Mouse (Mus musculus) forebrain, embryonic 11.5 days (tissue): Measurements from ENCODE around the gene Kcnk10. TPM values are rescaled to one million over a fixed set of nuclear protein-coding genes. Genes with fewer than 3 reads are reported as not detected.

Experiments used
- ATAC-seq: fragments of 200-750 bp; cut with Nextera tagmentation; replicated peaks from 2 replicates; pipeline ENCODE4 v1.8.0; 2017; ENCODE audit warnings: moderate TSS enrichment; ENCODE audit not compliant: low FRiP score
- DNase-seq: peaks from one replicate; pipeline ENCODE4 v3.0.0-alpha.2; 2017; ENCODE audit warnings: low spot score
- H3K27ac ChIP-seq: fragments of 300-500 bp; sonication (generic); 2 replicates; pipeline ENCODE4 v1.5.1; 2014; ENCODE audit warnings: low read depth, low read length
- H3K27me3 ChIP-seq: fragments of 300-500 bp; sonication (generic); 2 replicates; pipeline ENCODE4 v1.6.1; 2014; ENCODE audit warnings: mild to moderate bottlenecking, low read length, mixed read lengths; ENCODE audit not compliant: control insufficient read depth, insufficient read depth
- H3K36me3 ChIP-seq: fragments of 300-500 bp; sonication (generic); 2 replicates; pipeline ENCODE4 v1.6.1; 2014; ENCODE audit warnings: mild to moderate bottlenecking, low read length, moderate library complexity, mixed read lengths; ENCODE audit not compliant: control insufficient read depth, insufficient read depth
- H3K4me1 ChIP-seq: fragments of 300-500 bp; sonication (generic); replicated peaks from 2 replicates; pipeline ENCODE4 v1.6.1; 2014; ENCODE audit warnings: low read length, mixed read lengths; ENCODE audit not compliant: control insufficient read depth, insufficient read depth
- H3K4me2 ChIP-seq: fragments of 300-500 bp; sonication (generic); 2 replicates; pipeline ENCODE4 v1.6.1; 2014; ENCODE audit warnings: low read depth, mild to moderate bottlenecking, low read length, moderate library complexity, mixed read lengths; ENCODE audit not compliant: severe bottlenecking
- H3K4me3 ChIP-seq: fragments of 300-500 bp; sonication (generic); 2 replicates; pipeline ENCODE4 v1.5.1; 2014; ENCODE audit warnings: low read depth, low read length
- H3K9ac ChIP-seq: fragments of 300-500 bp; sonication (generic); 2 replicates; pipeline ENCODE4 v1.6.1; 2014; ENCODE audit warnings: low read length
- H3K9me3 ChIP-seq: fragments of 300-500 bp; sonication (generic); 2 replicates; pipeline ENCODE4 v1.6.1; 2016; ENCODE audit warnings: low read length, mixed read lengths; ENCODE audit not compliant: control insufficient read depth
- WGBS: fragments of 180-500 bp; shearing (Covaris S2); extraction: QIAGEN DNeasy Blood & Tissue Kit; methylation state at CpG from one replicate; pipeline ENCODE4 v1.1.7; 2014; 5-methylcytosine and 5-hydroxymethylcytosine counted together
- polyA plus RNA-seq: library from polyadenylated mRNA; unstranded; fragments of >200 nt; fragmentation: Nextera tagmentation; extraction: Ambion mirVana; gene quantifications from 2 replicates; pipeline ENCODE4 v1.2.1, GENCODE M21; 2014

Gene Kcnk10
- polyA plus RNA-seq, 1 experiment from 2014 or later: 39.2 TPM

DNA sequence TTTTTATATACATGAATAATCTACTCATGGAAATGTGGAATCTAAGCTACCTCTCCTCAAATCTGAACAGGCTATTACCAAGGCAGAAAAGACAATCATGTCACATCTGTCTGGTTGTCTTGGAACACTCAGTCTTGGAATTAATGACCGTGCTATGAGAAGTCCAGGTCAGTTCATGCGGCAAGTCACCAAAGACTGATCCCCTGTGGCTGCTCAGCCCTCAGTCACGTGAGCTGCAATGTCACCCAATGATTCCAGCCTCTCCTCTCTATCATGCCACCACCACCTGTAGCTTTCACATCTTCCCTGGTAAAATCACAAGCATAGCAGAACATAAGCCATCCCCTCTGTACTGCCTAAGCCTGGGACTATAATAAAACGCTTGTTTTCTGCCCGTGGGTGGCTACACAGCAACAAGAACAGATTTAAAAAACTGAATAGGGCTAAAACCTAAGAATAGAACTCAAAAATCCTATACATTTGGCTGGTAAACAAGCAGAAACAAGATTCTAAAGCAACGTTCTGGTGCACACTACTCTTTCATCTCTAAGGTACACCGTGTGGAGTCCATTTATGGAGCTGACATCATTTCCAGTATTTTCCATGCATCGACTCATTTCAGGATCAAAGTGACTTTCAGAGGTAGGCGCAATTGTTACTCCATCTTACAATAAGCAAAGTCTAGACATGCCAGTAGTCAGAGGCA, 33.4 kb downstream of the Kcnk10 start:
- Histone ChIP-seq H3K36me3 (no peaks in the 10 kb centered on the region), H3K9ac (no peak overlapping the region), H3K27ac (no peak overlapping the region), H3K9me3 (no peaks in the 10 kb centered on the region), H3K4me3 (no peak overlapping the region), H3K27me3 (no peaks in the 10 kb centered on the region), H3K4me1 (no peaks in the 10 kb centered on the region), H3K4me2 (no peak overlapping the region)
- no peak for DNase-seq
- ATAC-seq: no peak
- 94% methylated on average over 9 of the region's 9 CpGs for WGBS

DNA sequence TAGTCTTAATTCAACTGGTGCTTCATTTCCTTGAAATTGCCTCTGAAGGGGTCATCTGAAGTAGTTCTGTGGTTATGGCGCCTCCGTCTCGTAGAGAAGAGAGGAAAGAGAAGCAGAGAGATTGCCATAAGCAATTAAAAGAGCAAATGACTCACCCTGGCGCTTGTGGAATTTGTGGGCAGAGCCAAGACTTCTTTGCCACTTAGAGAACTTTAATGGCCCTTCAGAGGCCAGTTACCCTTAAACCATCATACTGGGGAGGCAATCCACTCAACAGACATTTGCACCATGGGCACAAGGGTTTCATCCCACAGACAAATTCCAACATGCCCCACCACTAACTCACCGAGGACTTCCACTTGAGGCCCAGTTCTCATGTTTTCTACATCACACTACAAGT, 41.4 kb downstream of the Kcnk10 start:
- H3K27ac ChIP-seq: no peak overlapping the region
- DNase-seq (no peak), ATAC-seq (no peak)
- H3K4me1 ChIP-seq: no peaks in the 10 kb centered on the region
- H3K9me3 ChIP-seq: no peaks in the 10 kb centered on the region
- WGBS: 90% methylated on average over 5 of the region's 5 CpGs
- no peaks in the 10 kb centered on the region for H3K27me3 ChIP-seq
- no peak overlapping the region for H3K4me3 ChIP-seq
- H3K4me2 ChIP-seq: no peak overlapping the region
- no peaks in the 10 kb centered on the region; the same call in 1 of the 2 replicates for H3K36me3 ChIP-seq
- H3K9ac ChIP-seq: no peak overlapping the region

DNA sequence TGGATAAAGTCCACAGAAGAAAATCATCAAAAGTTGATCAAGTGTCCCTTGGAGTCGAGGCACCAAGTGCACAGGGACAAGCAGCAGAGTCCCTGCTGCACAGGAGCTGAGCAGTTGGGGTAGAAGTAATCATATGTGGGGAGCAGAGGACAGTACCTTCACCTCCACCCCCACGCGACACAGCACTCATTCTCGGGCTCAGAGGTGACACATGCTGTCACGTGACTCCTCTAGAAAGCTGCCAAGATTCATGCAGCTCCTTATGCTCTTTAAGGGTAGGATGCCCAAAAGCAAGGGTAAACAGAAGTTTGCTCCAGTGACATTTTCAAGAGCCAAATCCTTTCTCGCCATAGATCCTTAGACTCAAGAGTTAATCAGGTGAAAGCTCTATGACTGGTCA, 42.1 kb downstream of the Kcnk10 start:
- Histone ChIP-seq H3K27me3 (no peaks in the 10 kb centered on the region), H3K9ac (no peak overlapping the region), H3K9me3 (no peaks in the 10 kb centered on the region), H3K4me3 (no peak overlapping the region), H3K27ac (no peak overlapping the region), H3K4me1 (no peaks in the 10 kb centered on the region), H3K4me2 (no peak overlapping the region), H3K36me3 (no peaks in the 10 kb centered on the region; the same call in 1 of the 2 replicates)
- DNase-seq: no peak
- no peak for ATAC-seq
- WGBS: 87% methylated on average over 6 of the region's 6 CpGs

DNA sequence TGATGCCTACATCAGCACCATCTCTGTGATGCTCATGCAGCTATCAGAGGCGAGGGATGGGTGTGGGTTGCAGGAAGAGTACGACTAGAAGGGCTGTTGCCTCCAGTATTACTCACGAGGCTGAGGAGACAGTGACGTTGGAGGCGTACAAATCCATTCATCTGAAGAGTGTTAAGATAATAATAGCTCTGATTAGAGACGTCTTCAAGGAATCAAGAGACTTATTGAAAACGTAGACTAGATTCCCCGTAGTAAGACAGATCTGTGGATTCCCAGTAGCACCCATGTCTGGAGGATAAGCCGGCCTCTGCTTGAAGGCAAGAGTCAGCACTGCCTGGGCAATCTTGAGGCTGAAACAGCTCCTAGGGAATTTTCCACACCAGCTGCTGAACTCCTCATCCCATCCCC, 42.6 kb downstream of the Kcnk10 start:
- H3K4me1 ChIP-seq: no peaks in the 10 kb centered on the region
- H3K4me2 ChIP-seq: no peak overlapping the region
- no peaks in the 10 kb centered on the region; the same call in 1 of the 2 replicates for H3K36me3 ChIP-seq
- no peak overlapping the region for H3K4me3 ChIP-seq
- H3K27me3 ChIP-seq: no peaks in the 10 kb centered on the region
- DNase-seq (no peak), ATAC-seq (no peak)
- H3K9me3 ChIP-seq: no peaks in the 10 kb centered on the region
- WGBS: 90% methylated on average over 9 of the region's 9 CpGs
- no peak overlapping the region for H3K9ac ChIP-seq
- H3K27ac ChIP-seq: no peak overlapping the region

DNA sequence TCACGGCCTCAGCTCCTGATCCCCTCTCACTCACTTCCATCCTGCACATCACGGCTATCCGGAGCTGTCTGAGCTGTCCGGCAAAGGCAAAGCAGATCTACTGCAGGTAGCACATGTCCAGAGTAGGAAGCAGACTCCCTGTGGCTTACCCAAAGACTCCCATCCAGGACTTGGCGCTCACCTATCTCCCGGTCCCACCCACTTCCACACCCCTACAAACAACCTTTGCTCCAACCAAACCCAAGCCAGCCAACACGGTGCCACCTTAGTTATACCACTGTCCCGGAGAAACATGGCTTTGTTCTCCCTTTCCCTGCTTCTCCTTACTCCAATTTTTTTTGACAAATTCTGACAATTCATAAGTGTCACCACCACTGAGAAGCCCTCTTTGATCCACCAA, 49.5 kb downstream of the Kcnk10 start:
- DNase-seq: no peak
- Histone ChIP-seq H3K4me3 (no peak overlapping the region), H3K4me2 (no peak overlapping the region), H3K27ac (no peak overlapping the region), H3K27me3 (no peaks in the 10 kb centered on the region), H3K9me3 (no peaks in the 10 kb centered on the region), H3K4me1 (no peaks in the 10 kb centered on the region; the same call in 1 of the 2 replicates), H3K36me3 (peaks cover 13% of the 10 kb centered on the region; the same call in 1 of the 2 replicates), H3K9ac (no peak overlapping the region)
- 90% methylated on average over 8 of the region's 8 CpGs for WGBS
- no peak for ATAC-seq

DNA sequence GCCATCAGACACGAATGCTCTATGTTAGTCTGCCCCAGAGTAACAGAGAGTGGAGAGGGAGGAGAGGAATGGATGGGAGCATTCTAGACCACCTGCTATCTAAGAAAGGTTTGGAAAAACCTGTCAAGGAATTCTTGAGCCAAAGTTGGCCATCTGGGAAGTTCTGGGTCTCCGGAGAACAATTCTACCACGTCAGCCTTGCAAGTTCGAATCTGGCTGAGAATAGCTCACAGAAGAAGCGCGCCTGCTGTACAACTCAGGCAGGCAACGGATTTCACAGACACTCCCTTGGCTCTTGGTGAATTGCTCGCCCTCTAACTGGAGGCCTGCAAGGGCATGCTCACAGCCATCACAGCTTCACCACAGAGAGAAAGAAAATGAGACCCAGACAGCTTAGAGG, 52.7 kb downstream of the Kcnk10 start:
- no peak overlapping the region for H3K9ac ChIP-seq
- WGBS: 91% methylated on average over 8 of the region's 8 CpGs
- H3K4me3 ChIP-seq: no peak overlapping the region
- no peak overlapping the region for H3K4me2 ChIP-seq
- H3K9me3 ChIP-seq: no peaks in the 10 kb centered on the region
- H3K4me1 ChIP-seq: no peaks in the 10 kb centered on the region; the same call in 1 of the 2 replicates
- H3K27me3 ChIP-seq: no peaks in the 10 kb centered on the region
- ATAC-seq (no peak), DNase-seq (no peak)
- H3K27ac ChIP-seq: no peak overlapping the region
- H3K36me3 ChIP-seq: peaks cover 13% of the 10 kb centered on the region; the same call in 1 of the 2 replicates

DNA sequence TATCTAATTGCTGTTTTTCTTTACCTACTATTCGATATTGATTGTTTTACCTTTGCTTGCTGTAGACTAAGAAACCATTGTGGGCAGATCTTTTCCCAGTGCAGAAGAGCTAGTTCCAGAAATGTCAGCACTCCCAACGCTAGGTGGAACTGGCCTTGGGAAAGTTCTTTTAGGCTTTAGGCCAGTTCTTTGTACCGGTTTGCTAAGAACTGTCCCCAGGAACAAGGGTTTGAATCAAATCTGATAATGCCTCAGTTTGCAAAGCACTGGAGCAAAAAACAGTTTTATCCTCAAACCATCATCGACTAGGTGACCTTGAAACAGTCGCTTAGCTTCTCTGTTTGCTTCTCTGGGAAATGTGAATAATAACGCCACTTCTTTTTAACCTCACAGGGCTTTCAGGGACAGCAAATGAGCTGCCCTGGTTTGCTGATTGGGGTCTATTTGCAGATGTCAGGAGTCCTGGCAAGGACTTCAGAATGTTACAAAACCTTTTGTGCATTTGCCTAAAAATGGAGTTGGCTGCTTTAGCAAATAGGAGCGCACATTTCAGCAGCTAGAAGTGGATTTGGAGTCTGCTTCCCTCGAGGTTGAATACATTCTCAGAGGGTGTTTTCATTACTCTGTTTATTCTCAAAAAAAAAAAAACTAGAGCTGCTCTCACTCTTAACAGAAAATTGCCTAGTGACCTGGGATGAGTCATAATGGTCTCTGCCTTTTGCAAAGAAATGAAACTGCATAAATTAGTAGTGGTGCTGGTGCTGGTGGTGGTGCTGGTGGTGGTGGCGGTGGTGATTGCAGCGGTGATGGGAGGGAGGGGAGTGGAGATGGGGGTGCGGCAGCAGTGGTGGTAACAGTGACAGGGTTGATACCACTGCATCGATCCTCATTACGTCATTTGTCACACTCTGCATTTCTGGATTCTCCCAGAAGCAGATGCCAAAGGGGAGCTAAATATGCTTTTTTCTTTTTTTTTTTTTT, 53.5 kb downstream of the Kcnk10 start:
- Histone ChIP-seq H3K9me3 (no peaks in the 10 kb centered on the region), H3K36me3 (peaks cover 13% of the 10 kb centered on the region; the same call in 1 of the 2 replicates), H3K9ac (no peak overlapping the region), H3K27me3 (no peaks in the 10 kb centered on the region), H3K4me3 (no peak overlapping the region), H3K27ac (peak overlapping the region; percentile 62), H3K4me1 (no peaks in the 10 kb centered on the region; the same call in 1 of the 2 replicates), H3K4me2 (no peak overlapping the region)
- WGBS: 61% methylated on average over 13 of the region's 13 CpGs
- ATAC-seq: no peak
- DNase-seq: no peak

DNA sequence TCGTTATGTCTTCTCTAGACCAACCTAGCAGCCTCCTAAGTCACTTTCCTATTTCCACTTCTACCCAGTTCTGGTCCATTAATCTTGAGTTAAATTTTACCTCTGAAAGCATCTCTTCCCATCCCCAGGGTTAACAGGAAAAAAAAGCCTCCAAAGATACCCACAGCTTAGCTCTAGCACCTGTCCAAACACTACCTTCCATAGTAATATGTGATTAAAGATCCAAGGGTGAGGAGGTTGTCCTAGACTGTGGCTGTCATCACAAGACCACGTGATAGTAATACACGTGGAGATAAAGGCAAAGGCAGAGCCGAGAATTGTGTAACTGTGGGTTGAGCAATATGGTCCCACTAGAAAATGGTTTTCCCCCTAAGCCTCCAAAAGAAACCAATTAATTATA, 56.8 kb downstream of the Kcnk10 start:
- Histone ChIP-seq H3K4me2 (no peak overlapping the region), H3K36me3 (peaks cover 4% of the 10 kb centered on the region; the same call in 1 of the 2 replicates), H3K27me3 (no peaks in the 10 kb centered on the region), H3K9ac (no peak overlapping the region), H3K4me1 (no peaks in the 10 kb centered on the region; the same call in 1 of the 2 replicates), H3K9me3 (no peaks in the 10 kb centered on the region), H3K27ac (no peak overlapping the region), H3K4me3 (no peak overlapping the region)
- 93% methylated on average over 4 of the region's 4 CpGs for WGBS
- ATAC-seq (no peak), DNase-seq (no peak)
